20 mouse cellular contexts compared by ENCODE assay signal in genomic region chr10:37711459-37711858, GRCm38 (mm10).
A peak's percentile ranks its signal among the peaks of the same experiment; 100 is the strongest.
DNase-seq lines count a peak whose midpoint lies in the region; ATAC-seq and TF ChIP-seq lines count a peak whose summit lies in the region.
"Had no signal": no experiment of that assay in that cellular context is flagged by ENCODE, and none has a peak within 500 bp of the region (broad histone marks: within the 10 kb centered on the region; RNA-seq: fewer than 3 reads in every experiment).

No protein-coding gene starts in this region.

- no peak overlapping the region for H3K9ac ChIP-seq in kidney, postnatal 0 days (ENCODE audit: low read depth, low read length)
- no peak overlapping the region for H3K9ac ChIP-seq in kidney, embryonic 14.5 days (ENCODE audit: low read depth, low read length)
- no peak overlapping the region for H3K9ac ChIP-seq in lung, postnatal 0 days (replicated peaks; ENCODE audit: low read depth)
- H3K9ac ChIP-seq: embryonic facial prominence, embryonic 13.5 days; forebrain, embryonic 13.5 days; forebrain, postnatal 0 days; hindbrain, embryonic 13.5 days had no signal

- TF ChIP-seq CTCF in kidney, postnatal 0 days (IDR thresholded peaks at IDR 0.05; ENCODE audit: low read depth), result no peak
- no peak for TF ChIP-seq CTCF in lung, postnatal 0 days (IDR thresholded peaks at IDR 0.05)

- no peak overlapping the region for H3K27ac ChIP-seq in kidney, postnatal 0 days
- no peak overlapping the region for H3K27ac ChIP-seq in kidney, embryonic 14.5 days (ENCODE audit: low read depth, low read length)
- H3K27ac ChIP-seq in lung, postnatal 0 days (ENCODE audit: low read length), result no peak overlapping the region
- H3K27ac ChIP-seq: embryonic facial prominence, embryonic 13.5 days; forebrain, embryonic 13.5 days; heart, embryonic 10.5 days; hindbrain, embryonic 13.5 days; hindbrain, postnatal 0 days had no signal

- intact Hi-C loops in left cerebral cortex, postnatal 14 days (cut with DNase I), result no loop called here

- no peaks in the 10 kb centered on the region for H3K4me1 ChIP-seq in kidney, postnatal 0 days (replicated peaks; ENCODE audit: insufficient read depth, low read length)
- no peaks in the 10 kb centered on the region for H3K4me1 ChIP-seq in kidney, embryonic 14.5 days (ENCODE audit: control insufficient read depth, insufficient read depth, low read length)
- no peaks in the 10 kb centered on the region for H3K4me1 ChIP-seq in lung, postnatal 0 days (ENCODE audit: insufficient read depth, low read depth, low read length)
- H3K4me1 ChIP-seq: embryonic facial prominence, embryonic 13.5 days; forebrain, embryonic 13.5 days; heart, embryonic 10.5 days; hindbrain, embryonic 13.5 days had no signal

- no peaks in the 10 kb centered on the region for H3K9me3 ChIP-seq in kidney, postnatal 0 days (replicated peaks; ENCODE audit: low read length)
- H3K9me3 ChIP-seq in kidney, embryonic 14.5 days (ENCODE audit: control insufficient read depth, low read length), result no peaks in the 10 kb centered on the region
- H3K9me3 ChIP-seq in lung, postnatal 0 days (ENCODE audit: low read length), result no peaks in the 10 kb centered on the region
- H3K9me3 ChIP-seq: embryonic facial prominence, embryonic 13.5 days; forebrain, embryonic 13.5 days; heart, embryonic 10.5 days; hindbrain, embryonic 13.5 days had no signal

- no peaks in the 10 kb centered on the region for H3K36me3 ChIP-seq in kidney, postnatal 0 days (ENCODE audit: insufficient read depth, low read length)
- H3K36me3 ChIP-seq in kidney, embryonic 14.5 days (ENCODE audit: control insufficient read depth, insufficient read depth, low read length), result no peaks in the 10 kb centered on the region
- H3K36me3 ChIP-seq in lung, postnatal 0 days (ENCODE audit: insufficient read depth, low read length), result no peaks in the 10 kb centered on the region
- H3K36me3 ChIP-seq: embryonic facial prominence, embryonic 13.5 days; heart, embryonic 10.5 days; hindbrain, embryonic 13.5 days had no signal

- no peak for ATAC-seq in kidney, postnatal 0 days (replicated peaks; ENCODE audit: low FRiP score, low read depth)
- no peak for ATAC-seq in kidney, embryonic 14.5 days (ENCODE audit: low FRiP score, low TSS enrichment)
- no peak for ATAC-seq in lung, postnatal 0 days
- ATAC-seq: forebrain, embryonic 13.5 days; forebrain, postnatal 0 days; hindbrain, postnatal 0 days had no signal

- no peaks in the 10 kb centered on the region for H3K27me3 ChIP-seq in kidney, postnatal 0 days (ENCODE audit: insufficient read depth, low read length)
- H3K27me3 ChIP-seq in kidney, embryonic 14.5 days (ENCODE audit: control insufficient read depth, insufficient read depth, low read length), result no peaks in the 10 kb centered on the region
- no peaks in the 10 kb centered on the region for H3K27me3 ChIP-seq in lung, postnatal 0 days (replicated peaks; ENCODE audit: insufficient read depth, low read length)
- H3K27me3 ChIP-seq: CH12.LX; embryonic facial prominence, embryonic 13.5 days; forebrain, embryonic 13.5 days; hindbrain, embryonic 13.5 days had no signal

- peak; percentile 20 for DNase-seq in heart, adult 8-10 months (ENCODE audit: low spot score)
- DNase-seq in heart, adult 18-20 months, result no peak
- peak; percentile 69 for DNase-seq in kidney, postnatal 0 days (ENCODE audit: low spot score)
- peak; percentile 12 for DNase-seq in lung, postnatal 0 days (ENCODE audit: low spot score)
- DNase-seq in lung, postnatal 36 days, result no peak
- DNase-seq in left cerebral cortex, postnatal 14 days (ENCODE audit: low spot score in 2 of 2), result no peak
- DNase-seq: adrenal gland, adult 8-10 months; adrenal gland, postnatal 36 days; cerebellum, adult 9-10 months; cerebellum, postnatal 25 days; forebrain, postnatal 0 days; gastrocnemius, postnatal 14 days; heart, postnatal 14 days had no signal

- no peak for TF ChIP-seq EP300 in lung, postnatal 0 days (IDR thresholded peaks at IDR 0.05)

- no peak overlapping the region for H3K4me3 ChIP-seq in kidney, postnatal 0 days (replicated peaks; ENCODE audit: low read depth, low read length)
- no peak overlapping the region for H3K4me3 ChIP-seq in kidney, embryonic 14.5 days (ENCODE audit: low read length)
- no peak overlapping the region for H3K4me3 ChIP-seq in lung, postnatal 0 days (ENCODE audit: low read depth, low read length)
- H3K4me3 ChIP-seq: embryonic facial prominence, embryonic 13.5 days; forebrain, embryonic 13.5 days; heart, embryonic 10.5 days; hindbrain, embryonic 13.5 days had no signal

- H3K4me2 ChIP-seq in kidney, postnatal 0 days (ENCODE audit: low read length), result no peak overlapping the region
- H3K4me2 ChIP-seq in kidney, embryonic 14.5 days (replicated peaks; ENCODE audit: low read depth, low read length), result no peak overlapping the region
- no peak overlapping the region for H3K4me2 ChIP-seq in lung, postnatal 0 days (replicated peaks; ENCODE audit: low read depth, low read length)
- H3K4me2 ChIP-seq: embryonic facial prominence, embryonic 13.5 days; forebrain, embryonic 13.5 days; hindbrain, embryonic 13.5 days had no signal

Comparison
In these comparisons a context has a peak if more than half of its experiments do, and no peak if none do; other contexts are left out.
1. DNase-seq: peak in heart, adult 8-10 months (single experiment), kidney, postnatal 0 days (single experiment) and lung, postnatal 0 days (single experiment); none in heart, adult 18-20 months (0 of 2), lung, postnatal 36 days (single experiment) and left cerebral cortex, postnatal 14 days (0 of 2).